Mouse (Mus musculus) kidney, embryonic 14.5 days (tissue): ENCODE measurements around the gene Aicda. TPM values are rescaled to one million over a fixed set of nuclear protein-coding genes. Genes with fewer than 3 reads are reported as not detected.

Experiments
- ATAC-seq: fragments of 200-750 bp; cut with Nextera tagmentation; 2 replicates; pipeline ENCODE4 v1.8.0; 2017; ENCODE audit warnings: moderate number of reproducible peaks, mild to moderate bottlenecking, moderate TSS enrichment, moderate library complexity; ENCODE audit not compliant: low FRiP score, low TSS enrichment
- H3K27ac ChIP-seq: fragments of 300-500 bp; sonication (generic); 2 replicates; pipeline ENCODE4 v1.5.1; 2014; ENCODE audit warnings: low read depth, mild to moderate bottlenecking, low read length, moderate library complexity, mixed read lengths
- H3K27me3 ChIP-seq: fragments of 300-500 bp; sonication (generic); 2 replicates; pipeline ENCODE4 v1.6.1; 2014; ENCODE audit warnings: mild to moderate bottlenecking, low read length; ENCODE audit not compliant: control insufficient read depth, insufficient read depth
- H3K36me3 ChIP-seq: fragments of 300-500 bp; sonication (generic); 2 replicates; pipeline ENCODE4 v1.6.1; 2014; ENCODE audit warnings: low read length, mixed read lengths; ENCODE audit not compliant: control insufficient read depth, insufficient read depth
- H3K4me1 ChIP-seq: fragments of 300-500 bp; sonication (generic); 2 replicates; pipeline ENCODE4 v1.6.1; 2014; ENCODE audit warnings: low read length, mixed read lengths; ENCODE audit not compliant: control insufficient read depth, insufficient read depth
- H3K4me2 ChIP-seq: fragments of 300-500 bp; sonication (generic); replicated peaks from 2 replicates; pipeline ENCODE4 v1.6.1; 2014; ENCODE audit warnings: low read depth, mild to moderate bottlenecking, low read length
- H3K4me3 ChIP-seq: fragments of 300-500 bp; sonication (generic); 2 replicates; pipeline ENCODE4 v1.5.1; 2014; ENCODE audit warnings: mild to moderate bottlenecking, low read length
- H3K9ac ChIP-seq: fragments of 300-500 bp; sonication (generic); 2 replicates; pipeline ENCODE4 v1.6.1; 2014; ENCODE audit warnings: low read depth, mild to moderate bottlenecking, low read length, moderate library complexity
- H3K9me3 ChIP-seq: fragments of 300-500 bp; sonication (generic); 2 replicates; pipeline ENCODE4 v1.6.1; 2016; ENCODE audit warnings: low read length; ENCODE audit not compliant: control insufficient read depth
- WGBS: fragments of 180-500 bp; shearing (Covaris S2); extraction: QIAGEN DNeasy Blood & Tissue Kit; methylation state at CpG from one replicate; pipeline ENCODE4 v1.1.7; 2014; 5-methylcytosine and 5-hydroxymethylcytosine counted together
- polyA plus RNA-seq: library from polyadenylated mRNA; unstranded; fragments of >200 nt; fragmentation: Nextera tagmentation; extraction: Ambion mirVana; gene quantifications from 2 replicates; pipeline ENCODE4 v1.2.1, GENCODE M21; 2014

Aicda gene
- polyA plus RNA-seq, 1 experiment from 2014 or later = not detected

DNA sequence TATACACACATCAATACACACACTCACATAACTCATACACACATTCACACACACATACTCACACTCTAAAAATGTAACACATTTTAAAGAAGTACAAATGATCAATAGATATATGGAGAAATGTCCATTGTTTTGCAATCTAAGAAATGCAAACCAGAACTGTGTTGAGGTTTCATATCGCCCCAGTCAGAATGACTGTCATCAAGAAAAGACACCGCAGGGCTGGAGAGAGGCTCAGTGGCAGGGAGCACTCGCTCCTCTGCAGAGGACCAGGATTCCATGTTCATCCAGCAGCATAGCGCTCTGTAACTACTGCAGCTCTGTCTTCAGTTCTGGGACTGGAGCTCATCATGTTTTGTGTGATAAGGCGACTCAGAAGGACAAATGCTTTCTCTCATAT is 10.0 kb upstream of the Aicda start:
- 87% methylated on average over 5 of the region's 5 CpGs for WGBS

DNA sequence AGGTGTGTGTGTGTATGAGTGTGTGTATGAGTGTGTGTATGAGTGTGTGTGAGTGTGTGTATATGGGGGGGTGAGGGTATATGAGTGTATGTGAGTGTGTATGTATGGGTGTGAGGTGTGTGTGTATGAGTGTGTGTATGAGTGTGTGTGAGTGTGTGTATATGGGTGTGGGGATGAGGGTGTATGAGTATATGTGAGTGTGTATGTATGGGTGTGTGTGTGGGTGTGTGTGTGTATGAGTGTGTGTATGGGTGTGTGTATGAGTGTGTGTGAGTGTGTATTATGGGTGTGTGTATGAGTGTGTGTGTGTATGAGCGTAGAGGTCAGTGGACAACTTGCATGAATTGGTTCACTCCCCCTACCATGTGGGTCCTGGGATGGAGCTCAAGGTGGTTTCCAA is 8.9 kb upstream of the Aicda start:
- Histone ChIP-seq H3K9me3 (no peaks in the 10 kb centered on the region), H3K4me3 (no peak overlapping the region), H3K27me3 (no peaks in the 10 kb centered on the region), H3K4me1 (no peaks in the 10 kb centered on the region), H3K4me2 (no peak overlapping the region), H3K9ac (no peak overlapping the region), H3K27ac (no peak overlapping the region), H3K36me3 (no peaks in the 10 kb centered on the region)
- no peak for ATAC-seq
- 93% methylated on average over 1 of the region's 1 CpGs for WGBS

More for the DNA sequence above, 10.0 kb upstream of the Aicda start:
- Histone ChIP-seq H3K4me3 (no peak overlapping the region), H3K27me3 (no peaks in the 10 kb centered on the region), H3K4me1 (no peaks in the 10 kb centered on the region), H3K9ac (no peak overlapping the region), H3K9me3 (no peaks in the 10 kb centered on the region), H3K4me2 (no peak overlapping the region), H3K36me3 (no peaks in the 10 kb centered on the region), H3K27ac (no peak overlapping the region)
- no peak for ATAC-seq

DNA sequence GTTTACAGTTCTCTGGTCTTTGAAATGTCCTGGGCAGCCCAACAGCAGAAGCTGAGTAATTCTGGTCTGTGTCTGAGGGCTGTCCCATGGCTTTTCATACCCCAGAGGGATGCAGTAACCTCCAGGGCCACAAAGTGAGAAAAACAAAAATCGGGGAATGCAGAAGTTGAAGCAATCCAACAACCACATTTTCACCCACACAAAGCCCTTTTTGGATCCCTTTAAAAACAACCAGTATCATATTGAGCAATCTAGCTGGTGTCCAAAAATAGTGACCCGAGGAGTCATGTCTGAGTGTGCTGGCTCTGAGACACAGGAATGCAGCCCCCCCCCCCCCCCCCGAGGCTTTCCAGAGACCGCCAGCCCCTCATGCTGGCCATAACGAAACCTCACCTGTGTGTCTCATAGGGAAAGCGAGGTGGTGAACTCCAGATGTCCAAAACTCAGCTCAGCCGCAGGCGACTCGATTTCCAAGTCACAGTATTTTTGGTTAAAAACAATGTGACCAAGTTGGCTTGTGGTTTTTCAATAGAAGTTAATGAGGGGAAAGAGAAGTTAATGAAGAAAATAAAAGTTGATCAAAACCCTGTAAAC is 8.2 kb upstream of the Aicda start:
- 76% methylated on average over 9 of the region's 9 CpGs for WGBS
- Histone ChIP-seq H3K27ac (no peak overlapping the region), H3K9me3 (no peaks in the 10 kb centered on the region), H3K36me3 (no peaks in the 10 kb centered on the region), H3K4me3 (no peak overlapping the region), H3K9ac (no peak overlapping the region), H3K4me2 (no peak overlapping the region), H3K4me1 (no peaks in the 10 kb centered on the region), H3K27me3 (no peaks in the 10 kb centered on the region)
- no peak for ATAC-seq

DNA sequence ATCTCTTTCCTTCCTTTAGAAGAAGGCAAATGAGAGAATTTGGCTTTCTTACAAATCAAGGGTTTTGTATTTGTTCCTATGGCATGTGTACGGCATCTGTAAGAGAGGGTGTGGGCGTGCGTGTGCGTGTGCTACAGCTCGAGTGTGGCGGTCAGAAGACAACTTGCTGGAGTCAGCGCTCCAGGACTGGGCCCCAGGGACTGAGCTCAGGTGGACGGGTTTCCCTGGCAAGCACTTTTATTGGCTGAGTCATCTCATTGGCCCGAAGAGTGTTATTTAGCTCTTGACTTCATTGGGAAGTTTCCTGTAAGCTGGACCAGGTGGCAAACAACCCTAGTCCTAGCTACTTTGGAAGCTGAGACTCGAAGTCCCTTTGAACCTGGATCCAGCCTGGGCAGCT is 7.7 kb upstream of the Aicda start:
- no peaks in the 10 kb centered on the region for H3K9me3 ChIP-seq
- H3K27me3 ChIP-seq = no peaks in the 10 kb centered on the region
- no peaks in the 10 kb centered on the region for H3K4me1 ChIP-seq
- no peak overlapping the region for H3K27ac ChIP-seq
- no peak overlapping the region for H3K4me3 ChIP-seq
- no peaks in the 10 kb centered on the region for H3K36me3 ChIP-seq
- no peak overlapping the region for H3K9ac ChIP-seq
- no peak overlapping the region for H3K4me2 ChIP-seq
- WGBS = 76% methylated on average over 10 of the region's 10 CpGs
- ATAC-seq = no peak

DNA sequence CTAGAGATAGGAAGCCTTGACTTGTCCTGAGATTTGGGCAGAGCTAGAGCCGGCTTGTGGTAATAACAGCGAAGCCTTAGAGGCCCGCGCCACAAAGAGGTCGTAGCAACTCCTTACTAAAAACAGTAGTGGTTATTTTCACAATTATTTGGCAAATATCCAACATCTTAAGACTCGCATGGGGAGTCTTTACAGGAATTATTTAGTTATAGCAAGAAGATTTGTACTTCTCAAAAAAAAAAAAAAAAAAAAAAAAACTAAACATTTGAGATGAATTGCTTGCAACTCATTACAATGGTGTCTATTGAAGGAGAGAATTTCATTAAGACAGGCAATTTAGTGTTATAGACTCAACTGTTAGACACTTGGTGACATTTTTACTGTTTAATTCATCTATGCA is 501 bp downstream of the Aicda start:
- Histone ChIP-seq H3K9me3 (no peaks in the 10 kb centered on the region), H3K4me1 (no peaks in the 10 kb centered on the region), H3K9ac (no peak overlapping the region), H3K4me2 (no peak overlapping the region), H3K36me3 (no peaks in the 10 kb centered on the region), H3K27me3 (peaks cover 7% of the 10 kb centered on the region; the same call in 1 of the 2 replicates), H3K27ac (no peak overlapping the region), H3K4me3 (no peak overlapping the region)
- WGBS = 68% methylated on average over 6 of the region's 6 CpGs
- ATAC-seq = no peak

DNA sequence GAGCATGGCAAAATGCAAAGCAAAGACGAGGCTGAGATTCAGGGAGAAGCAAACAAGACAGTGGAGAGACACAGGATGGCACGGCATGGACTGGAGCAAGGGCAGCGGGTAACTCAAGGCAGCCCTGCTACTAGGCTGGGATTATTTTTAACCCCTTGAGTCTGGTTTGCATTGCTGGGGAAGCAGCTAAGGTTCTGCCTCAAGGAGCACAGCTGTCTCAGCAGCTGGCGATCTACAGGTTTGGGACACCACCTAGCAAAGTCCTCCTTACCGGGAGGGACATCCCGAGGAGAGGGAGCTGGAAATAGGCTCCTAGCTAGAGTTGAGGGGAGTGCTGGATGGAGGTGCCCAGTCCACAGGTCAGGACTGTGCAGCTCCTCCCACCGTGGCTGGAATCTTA is 1.7 kb downstream of the Aicda start:
- H3K4me3 ChIP-seq = no peak overlapping the region
- H3K36me3 ChIP-seq = no peaks in the 10 kb centered on the region
- H3K27me3 ChIP-seq = peaks cover 7% of the 10 kb centered on the region; the same call in 1 of the 2 replicates
- no peak overlapping the region for H3K9ac ChIP-seq
- H3K9me3 ChIP-seq = no peaks in the 10 kb centered on the region
- H3K4me2 ChIP-seq = no peak overlapping the region
- no peak for ATAC-seq
- 35% methylated on average over 7 of the region's 7 CpGs for WGBS
- H3K27ac ChIP-seq = no peak overlapping the region
- H3K4me1 ChIP-seq = no peaks in the 10 kb centered on the region

DNA sequence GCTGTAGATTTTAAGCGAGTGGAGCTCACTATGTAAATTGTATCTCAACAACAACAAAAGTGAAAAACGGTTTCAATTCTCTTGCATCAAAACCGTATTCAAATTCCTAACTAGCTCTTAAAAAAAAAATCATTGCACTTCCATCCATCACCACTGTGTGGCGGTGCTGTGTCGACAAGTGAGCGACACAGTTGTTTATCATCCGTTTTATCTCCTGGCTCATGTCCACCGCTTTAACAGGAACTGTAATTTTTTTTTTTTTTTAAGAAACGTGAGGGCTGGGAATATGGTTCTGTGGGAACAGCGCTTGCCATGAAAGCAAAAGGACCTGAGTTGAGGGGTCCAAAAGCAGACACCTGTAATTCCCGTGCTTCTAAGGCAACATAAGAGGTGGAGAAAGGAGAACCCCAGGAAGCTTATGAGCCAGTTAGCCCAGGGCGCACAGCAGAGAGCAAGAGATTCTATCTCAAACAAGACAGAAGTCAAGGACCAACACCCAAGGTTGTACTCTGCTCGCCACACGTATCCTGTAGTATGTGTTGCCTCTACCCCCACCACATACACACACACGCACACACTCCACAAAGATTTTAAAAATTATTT is 3.5 kb downstream of the Aicda start:
- no peaks in the 10 kb centered on the region for H3K9me3 ChIP-seq
- no peaks in the 10 kb centered on the region for H3K36me3 ChIP-seq
- ATAC-seq = 0 out of 2 replicates have a peak, but pooled peaks have one; percentile 24
- H3K4me3 ChIP-seq = no peak overlapping the region
- no peak overlapping the region for H3K27ac ChIP-seq
- no peak overlapping the region for H3K9ac ChIP-seq
- peak overlapping the region; percentile 12; the same call in 1 of the 2 replicates for H3K4me2 ChIP-seq
- 25% methylated on average over 15 of the region's 15 CpGs for whole genome bisulfite sequencing
- H3K4me1 ChIP-seq = no peaks in the 10 kb centered on the region
- H3K27me3 ChIP-seq = peaks cover 7% of the 10 kb centered on the region

DNA sequence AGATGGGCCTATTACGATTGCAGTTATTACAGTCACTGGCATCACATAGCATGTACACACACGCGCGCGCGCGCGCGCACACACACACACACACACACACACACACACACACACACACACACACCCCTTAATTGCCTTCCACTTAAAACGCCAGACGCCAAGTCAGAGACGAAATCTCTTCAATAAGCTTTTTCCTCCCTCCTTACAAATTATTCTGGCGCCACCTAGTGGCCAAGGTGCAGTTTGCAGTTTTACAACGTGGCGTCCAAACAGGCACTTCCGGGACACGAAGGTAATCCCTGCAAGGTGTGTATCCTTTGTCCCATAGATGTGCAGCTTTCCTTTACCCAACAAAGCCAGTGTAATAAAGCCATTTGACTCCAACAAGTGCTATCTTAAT is 6.8 kb downstream of the Aicda start:
- H3K4me2 ChIP-seq = peak overlapping the region; percentile 17
- no peaks in the 10 kb centered on the region for H3K9me3 ChIP-seq
- no peak; the same call in 1 of the 2 replicates for ATAC-seq
- H3K4me3 ChIP-seq = peak overlapping the region; percentile 14
- H3K9ac ChIP-seq = no peak overlapping the region
- 17% methylated on average over 17 of the region's 17 CpGs for WGBS
- H3K4me1 ChIP-seq = no peaks in the 10 kb centered on the region
- H3K27ac ChIP-seq = no peak overlapping the region
- peaks cover 5% of the 10 kb centered on the region for H3K27me3 ChIP-seq
- H3K36me3 ChIP-seq = no peaks in the 10 kb centered on the region

DNA sequence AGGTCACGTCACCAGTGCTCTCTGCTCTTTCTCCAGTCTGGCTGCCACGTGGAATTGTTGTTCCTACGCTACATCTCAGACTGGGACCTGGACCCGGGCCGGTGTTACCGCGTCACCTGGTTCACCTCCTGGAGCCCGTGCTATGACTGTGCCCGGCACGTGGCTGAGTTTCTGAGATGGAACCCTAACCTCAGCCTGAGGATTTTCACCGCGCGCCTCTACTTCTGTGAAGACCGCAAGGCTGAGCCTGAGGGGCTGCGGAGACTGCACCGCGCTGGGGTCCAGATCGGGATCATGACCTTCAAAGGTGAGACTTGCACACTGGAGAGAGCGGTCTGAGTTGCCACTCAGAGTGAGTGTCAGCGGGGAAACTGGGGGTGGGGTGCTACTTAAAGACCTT is 7.4 kb downstream of the Aicda start:
- H3K9ac ChIP-seq = no peak overlapping the region
- H3K4me1 ChIP-seq = no peaks in the 10 kb centered on the region
- ATAC-seq = 0 out of 2 replicates have a peak, but pooled peaks have one; percentile 17
- H3K4me2 ChIP-seq = no peak overlapping the region
- peaks cover 4% of the 10 kb centered on the region for H3K27me3 ChIP-seq
- H3K27ac ChIP-seq = no peak overlapping the region
- WGBS = 83% methylated on average over 20 of the region's 20 CpGs
- no peaks in the 10 kb centered on the region for H3K36me3 ChIP-seq
- H3K4me3 ChIP-seq = no peak overlapping the region
- no peaks in the 10 kb centered on the region for H3K9me3 ChIP-seq
